Mouse (Mus musculus) sigmoid colon, adult 10 weeks (tissue): ENCODE data around the gene Slc26a1. TPM values are rescaled to one million over a fixed set of nuclear protein-coding genes. Genes with fewer than 3 reads are reported as not detected.

ENCODE experiments used
- polyA plus RNA-seq: library from polyadenylated mRNA; stranded (reverse); fragments of 350-450 nt; fragmentation: Illumina TruSeq; extraction: RNeasy Lipid Tissue Mini Kit (QIAGEN cat#74804); gene quantifications from one replicate; pipeline ENCODE4 v1.2.3, GENCODE M21; 2014; ENCODE audit warnings: low read depth, low replicate concordance

The Slc26a1 gene
- not detected for polyA plus RNA-seq

DNA sequence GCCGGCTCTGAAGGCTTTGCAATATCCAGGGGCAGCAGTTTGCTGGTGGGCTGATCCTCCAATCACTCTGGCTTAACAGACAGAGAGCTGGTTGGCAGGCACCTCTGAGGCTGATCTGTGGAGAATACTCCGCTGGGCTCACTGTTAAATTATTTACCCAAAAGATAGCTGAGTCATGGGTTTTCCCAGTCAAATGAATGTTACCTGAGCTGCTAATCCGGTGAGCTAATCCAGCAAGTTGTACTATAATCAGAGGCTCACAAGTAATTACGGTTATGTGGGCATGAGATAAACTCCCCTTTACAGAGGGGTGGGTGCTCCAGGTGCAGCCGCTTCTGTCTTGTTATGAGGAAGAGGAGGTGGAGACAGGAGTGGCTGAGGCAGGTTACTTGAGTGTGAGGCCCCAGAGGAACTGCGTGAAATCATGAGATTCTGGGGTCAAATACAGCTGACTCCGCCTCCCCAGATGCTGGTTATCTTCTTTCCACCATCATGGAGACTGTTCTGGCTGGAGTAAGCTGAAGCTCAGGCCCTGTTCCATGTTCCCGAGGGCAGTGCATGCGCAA lies at the start of gene Slc26a1:
Slc26a1 (minus strand) TSS at position 319 of the 566 bp plus-strand sequence.

DNA sequence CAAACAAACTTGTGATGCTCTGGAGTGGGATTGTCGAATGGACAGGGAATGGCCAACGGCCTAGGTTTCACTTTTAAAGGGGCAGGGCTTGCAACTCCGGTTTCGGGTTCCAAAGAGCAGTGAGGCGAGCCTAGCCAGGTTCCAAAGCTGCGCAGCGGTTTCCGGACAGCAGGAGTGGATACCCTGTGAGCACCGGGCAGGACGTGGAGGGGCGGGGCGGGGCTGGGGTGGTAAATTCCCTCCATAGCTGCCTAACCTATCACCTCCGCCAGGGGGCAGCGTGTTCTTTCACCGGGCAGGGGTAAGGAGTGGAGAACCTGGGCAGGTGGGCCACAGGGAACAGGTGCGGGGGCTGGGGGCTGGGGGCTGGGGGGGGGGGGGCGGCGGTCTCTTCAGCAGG lies 16.9 kb upstream of the Slc26a1 start, which contains the start of gene Fgfrl1:
Fgfrl1 (plus strand) TSS at position 112 of the 400 bp plus-strand sequence.

DNA sequence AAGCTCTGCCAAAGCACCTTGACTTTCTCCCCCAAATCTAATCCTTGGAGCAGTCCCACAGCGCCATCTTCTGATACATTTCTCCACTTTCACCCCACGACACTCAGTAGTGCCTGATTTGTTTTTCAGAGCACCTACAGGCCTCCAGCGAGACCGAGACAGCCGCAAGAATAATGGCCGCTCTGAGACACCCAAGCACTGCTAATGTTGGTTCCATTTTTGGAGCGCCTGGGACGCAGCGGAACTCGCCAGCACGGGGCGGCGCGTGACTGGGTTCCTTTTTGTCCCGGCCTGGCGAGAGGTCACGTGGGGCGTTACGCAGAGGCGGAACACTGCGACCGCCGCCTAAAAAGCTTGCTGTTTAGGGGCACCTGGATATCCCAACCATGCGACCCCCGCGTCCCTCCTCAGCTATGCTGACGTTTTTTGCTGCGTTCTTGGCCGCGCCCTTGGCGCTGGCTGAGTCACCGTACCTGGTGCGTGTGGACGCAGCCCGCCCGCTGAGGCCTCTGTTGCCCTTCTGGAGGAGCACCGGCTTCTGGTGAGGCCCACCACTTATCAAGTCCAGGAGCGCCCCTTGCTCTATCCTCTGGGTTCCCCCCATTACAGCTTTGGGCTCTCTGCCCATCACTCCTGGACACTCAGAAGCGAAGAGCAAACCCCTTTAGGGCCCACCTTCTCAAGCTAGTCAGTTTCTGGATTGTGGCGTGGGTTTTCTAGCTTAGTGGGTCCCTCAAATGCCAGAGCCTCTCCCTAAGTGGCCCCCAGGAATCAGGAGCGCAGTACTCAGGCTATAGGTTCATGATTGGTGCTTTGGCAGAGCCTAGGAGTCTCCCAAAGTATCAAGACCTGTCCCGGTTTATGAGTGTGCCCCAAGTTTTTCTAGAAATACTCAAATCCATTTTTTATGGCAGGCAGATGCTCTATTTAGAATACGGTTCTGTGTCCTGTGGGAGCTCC lies 6.1 kb downstream of the Slc26a1 start, which contains the start of gene Dgkq:
Dgkq (minus strand) TSS at position 696 of the 960 bp plus-strand sequence.

DNA sequence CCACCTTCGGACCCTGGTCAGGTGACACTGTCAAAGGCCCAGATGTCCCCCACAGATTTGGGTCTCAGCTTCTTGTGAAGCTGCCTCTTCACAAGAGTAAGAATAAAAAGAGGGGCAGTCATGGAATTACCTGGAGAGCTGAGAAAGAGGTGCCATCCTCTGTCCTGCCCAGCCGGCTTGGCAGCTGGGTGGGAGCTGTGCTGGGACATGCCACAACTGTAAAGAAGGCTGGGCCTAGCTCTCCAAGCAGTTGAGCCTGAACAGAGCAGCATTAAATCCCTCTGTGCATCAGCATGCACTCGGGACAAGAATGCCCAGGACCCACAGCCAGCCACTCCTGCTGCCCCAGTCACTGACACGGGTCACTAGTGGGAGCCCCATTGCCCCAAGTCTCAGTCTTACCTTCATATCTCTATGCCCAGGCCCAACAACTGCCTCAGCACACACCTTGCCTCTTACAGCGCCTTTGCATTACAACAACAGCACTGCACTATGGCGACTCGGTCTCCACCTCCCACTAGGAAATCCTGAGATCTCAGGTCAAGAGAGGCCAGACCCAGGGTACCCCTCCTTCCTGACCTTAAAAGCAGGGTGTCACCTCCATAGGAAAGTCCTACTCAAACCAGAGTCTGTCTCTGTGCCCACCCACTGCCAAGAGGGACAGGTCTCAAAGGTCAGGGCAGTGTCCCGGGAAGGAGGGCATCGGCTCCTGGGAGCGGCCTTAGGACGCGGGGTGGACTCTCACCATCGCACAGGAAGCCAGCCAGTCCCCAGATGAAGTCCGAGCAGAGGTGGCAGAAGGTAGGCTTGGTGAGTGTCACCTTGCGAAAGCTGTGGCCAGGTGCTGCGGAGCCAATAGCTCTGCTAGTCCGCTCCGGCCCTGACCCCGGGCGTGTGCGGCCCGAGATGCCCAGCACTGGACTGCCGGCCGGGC lies 15.4 kb downstream of the Slc26a1 start, which contains the start of gene Idua:
Idua (plus strand) TSS at position 634 of the 934 bp plus-strand sequence.

DNA sequence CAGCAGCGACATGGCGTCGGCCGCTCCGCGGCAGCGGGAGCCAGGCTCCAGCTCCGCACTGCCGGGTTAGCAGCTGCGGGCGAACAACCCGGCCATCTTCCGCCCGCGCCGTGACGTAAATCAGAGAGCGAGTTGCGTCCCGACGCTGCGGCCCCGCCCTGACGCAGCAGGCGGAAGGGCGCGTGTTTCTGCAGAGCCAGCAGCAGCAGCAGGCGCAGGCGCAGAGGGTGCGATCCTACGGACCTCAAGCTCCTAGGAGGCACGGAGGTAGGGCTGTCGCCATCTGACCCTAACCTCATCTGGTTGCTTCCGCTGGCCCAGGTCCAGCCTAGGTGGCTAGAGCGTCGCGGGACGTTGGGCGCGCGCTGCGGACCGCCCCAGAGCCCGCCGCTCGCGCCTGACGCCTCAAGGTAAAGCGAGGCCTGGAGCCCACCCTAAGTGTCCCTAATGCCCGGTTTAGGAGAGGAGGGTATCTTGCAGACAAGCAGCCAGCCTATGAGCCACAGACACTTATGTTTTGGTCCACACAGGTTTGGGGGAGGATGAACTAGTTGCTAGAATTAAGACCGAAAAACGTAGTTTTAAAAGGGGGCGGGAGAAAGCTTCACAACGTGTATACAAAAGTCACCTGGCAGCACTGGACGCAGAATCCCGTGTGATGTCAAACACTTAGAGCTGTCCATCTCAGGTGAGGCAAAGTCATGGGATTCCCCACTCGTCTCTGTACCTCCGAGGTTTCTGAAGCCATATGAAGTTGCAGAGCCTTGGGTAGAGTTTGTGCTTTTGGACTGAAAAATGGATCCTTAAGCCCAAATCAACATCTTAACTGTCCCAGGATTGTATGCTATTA lies 45.5 kb downstream of the Slc26a1 start, which contains the start of the genes Gak and Tmem175:
Gak (minus strand) TSS at position 122 of the 850 bp plus-strand sequence.
Tmem175 (plus strand) TSS at position 137 of the 850 bp plus-strand sequence.

Other genes starting within 250 kb of the Slc26a1 start
- gene Atp5k, start 241.1 kb downstream of the Slc26a1 start, polyA plus RNA-seq, result 78.0 TPM
- 5.7 TPM for gene Mfsd7a, start 226.7 kb downstream of the Slc26a1 start, polyA plus RNA-seq
- gene Pcgf3, start 214.3 kb downstream of the Slc26a1 start, polyA plus RNA-seq, result 50.9 TPM
- 0.38 TPM for gene Cplx1, start 125.5 kb downstream of the Slc26a1 start, polyA plus RNA-seq
- gene Gak, start 45.8 kb downstream of the Slc26a1 start, polyA plus RNA-seq, result 129 TPM
- 19.7 TPM for gene Tmem175, start 45.8 kb downstream of the Slc26a1 start, polyA plus RNA-seq
- gene Idua, start 15.2 kb downstream of the Slc26a1 start, polyA plus RNA-seq, result 8.2 TPM
- gene Dgkq, start 5.9 kb downstream of the Slc26a1 start, polyA plus RNA-seq, result 17.7 TPM
- 1.7 TPM for gene Fgfrl1, start 16.8 kb upstream of the Slc26a1 start, polyA plus RNA-seq
- 10.8 TPM for gene Rnf212, start 99.4 kb upstream of the Slc26a1 start, polyA plus RNA-seq
- gene Tmed11, start 119.8 kb upstream of the Slc26a1 start, polyA plus RNA-seq, result not detected
- not detected for gene Vmn2r8, start 133.3 kb upstream of the Slc26a1 start, polyA plus RNA-seq
- gene Vmn2r9, start 177.0 kb upstream of the Slc26a1 start, polyA plus RNA-seq, result not detected